Mouse (Mus musculus): ENCODE measurements around the gene Dvl1. TPM values are rescaled to one million over a fixed set of nuclear protein-coding genes. Genes with fewer than 3 reads are reported as not detected.
A peak's percentile ranks its signal among the peaks of the same experiment; 100 is the strongest.

The Dvl1 gene
- polyA plus RNA-seq, 1 experiment from 2014 or later, result 10.0 TPM

DNA sequence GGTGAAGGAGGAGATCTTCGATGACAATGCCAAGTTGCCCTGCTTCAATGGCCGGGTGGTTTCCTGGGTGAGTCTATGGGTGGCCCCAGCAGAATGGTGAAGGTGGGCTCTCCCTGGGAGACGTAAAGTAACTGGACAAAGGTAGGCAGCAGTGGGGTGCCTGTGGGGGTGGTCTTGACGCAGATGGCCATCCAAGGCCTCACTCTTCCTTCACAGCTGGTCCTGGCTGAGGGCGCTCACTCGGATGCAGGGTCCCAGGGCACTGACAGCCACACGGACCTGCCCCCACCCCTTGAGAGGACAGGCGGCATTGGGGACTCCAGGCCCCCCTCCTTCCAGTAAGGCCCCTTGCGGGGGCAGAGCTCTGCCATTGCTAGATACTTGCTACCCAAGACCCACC lies 6.2 kb downstream of the Dvl1 start:
- H3K27me3 ChIP-seq, result no peaks in the 10 kb centered on the region
- H3K36me3 ChIP-seq, result peaks cover 48% of the 10 kb centered on the region
- ATAC-seq (ENCODE audit: insufficient number of reproducible peaks, low FRiP score, low TSS enrichment, low read depth), result no peak
- no peak overlapping the region for H3K9ac ChIP-seq
- H3K4me1 ChIP-seq, result peaks cover 19% of the 10 kb centered on the region
- H3K4me3 ChIP-seq (replicated peaks), result no peak overlapping the region
- H3K9me3 ChIP-seq (replicated peaks), result no peaks in the 10 kb centered on the region
- H3K27ac ChIP-seq (replicated peaks), result no peak overlapping the region
- H3K4me2 ChIP-seq (replicated peaks), result no peak overlapping the region
- WGBS, result 91% methylated on average over 9 of the region's 9 CpGs

- WGBS, result 94% methylated on average over 12 of the region's 12 CpGs
- H3K4me1 ChIP-seq, result peaks cover 5% of the 10 kb centered on the region; the same call in 1 of the 2 replicates
- H3K4me2 ChIP-seq (replicated peaks), result no peak overlapping the region
- H3K9ac ChIP-seq, result no peak overlapping the region
- no peak overlapping the region for H3K4me3 ChIP-seq (replicated peaks)
- no peaks in the 10 kb centered on the region for H3K9me3 ChIP-seq (replicated peaks)
- no peaks in the 10 kb centered on the region for H3K27me3 ChIP-seq
- no peak overlapping the region for H3K27ac ChIP-seq (replicated peaks)
- ATAC-seq (ENCODE audit: insufficient number of reproducible peaks, low FRiP score, low TSS enrichment, low read depth), result no peak
- peaks cover 55% of the 10 kb centered on the region for H3K36me3 ChIP-seq
Observed at GRCm38 (mm10) chr4:155854991-155855390, 7.8 kb downstream of the Dvl1 start.

DNA sequence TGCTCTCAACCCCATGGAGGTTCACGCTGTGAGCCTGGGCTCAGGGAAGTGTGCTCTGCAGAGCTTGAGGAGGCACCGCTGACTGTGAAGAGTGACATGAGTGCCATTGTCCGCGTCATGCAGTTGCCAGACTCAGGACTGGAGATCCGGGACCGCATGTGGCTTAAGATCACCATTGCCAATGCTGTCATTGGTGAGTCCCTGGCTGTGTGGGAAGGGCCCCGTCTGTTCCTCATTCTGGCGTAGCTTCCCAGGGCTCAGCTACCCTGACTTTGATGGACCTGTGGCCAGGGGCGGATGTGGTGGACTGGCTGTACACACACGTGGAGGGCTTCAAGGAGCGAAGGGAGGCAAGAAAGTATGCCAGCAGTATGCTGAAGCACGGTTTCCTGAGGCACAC lies 8.9 kb downstream of the Dvl1 start:
- Histone ChIP-seq H3K9ac (no peak overlapping the region), H3K4me3 (replicated peaks) (no peak overlapping the region), H3K9me3 (replicated peaks) (no peaks in the 10 kb centered on the region)

GRCm38 (mm10) chr4:155856881-155857280 lies 9.7 kb downstream of the Dvl1 start:
- no peak overlapping the region for H3K27ac ChIP-seq (replicated peaks)
- H3K4me2 ChIP-seq (replicated peaks), result no peak overlapping the region
- H3K9ac ChIP-seq, result no peak overlapping the region
- 89% methylated on average over 3 of the region's 3 CpGs for WGBS
- H3K36me3 ChIP-seq, result peaks cover 69% of the 10 kb centered on the region
- peaks cover under 1% of the 10 kb centered on the region; the same call in 1 of the 2 replicates for H3K4me1 ChIP-seq
- no peaks in the 10 kb centered on the region for H3K9me3 ChIP-seq (replicated peaks)
- no peak overlapping the region for H3K4me3 ChIP-seq (replicated peaks)
- H3K27me3 ChIP-seq, result no peaks in the 10 kb centered on the region
- ATAC-seq (ENCODE audit: insufficient number of reproducible peaks, low FRiP score, low TSS enrichment, low read depth), result no peak

More for the DNA sequence above, 8.9 kb downstream of the Dvl1 start:
- peaks cover 66% of the 10 kb centered on the region for H3K36me3 ChIP-seq
- 91% methylated on average over 12 of the region's 12 CpGs for WGBS
- no peaks in the 10 kb centered on the region for H3K27me3 ChIP-seq
- no peak overlapping the region for H3K4me2 ChIP-seq (replicated peaks)
- H3K4me1 ChIP-seq, result peaks cover 5% of the 10 kb centered on the region; the same call in 1 of the 2 replicates
- H3K27ac ChIP-seq (replicated peaks), result no peak overlapping the region
- no peak for ATAC-seq (ENCODE audit: insufficient number of reproducible peaks, low FRiP score, low TSS enrichment, low read depth)

DNA sequence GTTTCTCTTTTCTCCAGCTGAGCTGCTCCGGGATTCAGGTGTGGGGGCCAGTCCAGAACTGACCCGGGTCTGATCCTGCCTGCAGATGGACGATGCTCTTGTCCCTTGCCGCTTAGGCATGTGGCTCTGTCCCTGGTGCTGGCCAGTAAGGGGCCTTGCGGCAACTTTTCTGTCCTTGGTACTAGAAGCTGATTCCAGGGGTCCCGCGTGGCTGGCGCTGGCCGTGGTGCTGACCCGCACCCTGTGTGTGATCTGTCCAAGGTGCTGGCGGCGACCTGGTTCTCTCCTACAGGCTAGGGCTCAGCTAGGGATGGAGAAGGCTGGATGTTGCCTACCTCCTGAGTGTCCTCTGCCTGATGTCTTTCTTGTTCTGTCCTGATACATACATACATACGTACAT lies 12.1 kb downstream of the Dvl1 start:
- Histone ChIP-seq H3K4me3 (replicated peaks) (no peak overlapping the region), H3K27ac (replicated peaks) (no peak overlapping the region), H3K9ac (no peak overlapping the region), H3K9me3 (replicated peaks) (no peaks in the 10 kb centered on the region), H3K4me2 (replicated peaks) (no peak overlapping the region), H3K36me3 (peaks cover 61% of the 10 kb centered on the region), H3K27me3 (no peaks in the 10 kb centered on the region), H3K4me1 (no peaks in the 10 kb centered on the region)
- no peak for ATAC-seq (ENCODE audit: insufficient number of reproducible peaks, low FRiP score, low TSS enrichment, low read depth)
- 17% methylated on average over 13 of the region's 13 CpGs for WGBS

- H3K4me1 ChIP-seq, result no peaks in the 10 kb centered on the region
- H3K9ac ChIP-seq, result no peak overlapping the region
- no peaks in the 10 kb centered on the region for H3K27me3 ChIP-seq
- H3K4me3 ChIP-seq (replicated peaks), result no peak overlapping the region
- ATAC-seq (ENCODE audit: insufficient number of reproducible peaks, low FRiP score, low TSS enrichment, low read depth), result no peak
- no peak overlapping the region for H3K4me2 ChIP-seq (replicated peaks)
- no peak overlapping the region for H3K27ac ChIP-seq (replicated peaks)
- 84% methylated on average over 7 of the region's 7 CpGs for WGBS
- peaks cover 61% of the 10 kb centered on the region for H3K36me3 ChIP-seq
- no peaks in the 10 kb centered on the region for H3K9me3 ChIP-seq (replicated peaks)
Observed at GRCm38 (mm10) chr4:155861787-155862186, 14.6 kb downstream of the Dvl1 start.

DNA sequence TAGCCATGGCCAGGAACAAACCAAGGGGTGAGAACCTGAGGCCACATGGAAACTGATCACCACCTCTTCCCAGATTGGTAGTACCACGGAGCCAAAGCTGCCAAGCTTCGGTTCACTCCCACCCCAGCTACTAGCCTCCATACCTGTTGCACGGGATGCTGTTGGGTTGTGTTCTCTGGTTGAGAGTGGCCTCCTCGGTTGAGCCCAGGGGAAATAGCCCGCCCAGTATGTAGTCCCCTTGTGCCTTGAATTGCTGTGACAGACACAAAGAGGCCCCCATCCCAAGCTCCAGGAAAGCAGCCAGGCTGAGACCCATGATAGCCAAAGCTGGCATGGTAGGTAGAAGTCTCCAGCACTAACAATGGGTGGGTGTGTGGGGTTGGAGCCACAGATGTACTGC lies 15.8 kb downstream of the Dvl1 start, which contains the start of gene Tas1r3:
TSS of gene Tas1r3 (minus strand) at position 362 of the 400 bp plus-strand sequence.
- Histone ChIP-seq H3K9ac (no peak within 1 kb of the TSS), H3K4me2 (replicated peaks) (no peak within 1 kb of the TSS), H3K9me3 (replicated peaks) (no peaks in the 10 kb centered on the region), H3K4me1 (peaks cover under 1% of the 10 kb centered on the region; the same call in 1 of the 2 replicates), H3K36me3 (peaks cover 52% of the 10 kb centered on the region), H3K4me3 (replicated peaks) (no peak within 1 kb of the TSS), H3K27ac (replicated peaks) (no peak within 1 kb of the TSS), H3K27me3 (no peaks in the 10 kb centered on the region)
- no peak for ATAC-seq (ENCODE audit: insufficient number of reproducible peaks, low FRiP score, low TSS enrichment, low read depth)
- WGBS, result 77% methylated on average over 5 of the region's 5 CpGs

DNA sequence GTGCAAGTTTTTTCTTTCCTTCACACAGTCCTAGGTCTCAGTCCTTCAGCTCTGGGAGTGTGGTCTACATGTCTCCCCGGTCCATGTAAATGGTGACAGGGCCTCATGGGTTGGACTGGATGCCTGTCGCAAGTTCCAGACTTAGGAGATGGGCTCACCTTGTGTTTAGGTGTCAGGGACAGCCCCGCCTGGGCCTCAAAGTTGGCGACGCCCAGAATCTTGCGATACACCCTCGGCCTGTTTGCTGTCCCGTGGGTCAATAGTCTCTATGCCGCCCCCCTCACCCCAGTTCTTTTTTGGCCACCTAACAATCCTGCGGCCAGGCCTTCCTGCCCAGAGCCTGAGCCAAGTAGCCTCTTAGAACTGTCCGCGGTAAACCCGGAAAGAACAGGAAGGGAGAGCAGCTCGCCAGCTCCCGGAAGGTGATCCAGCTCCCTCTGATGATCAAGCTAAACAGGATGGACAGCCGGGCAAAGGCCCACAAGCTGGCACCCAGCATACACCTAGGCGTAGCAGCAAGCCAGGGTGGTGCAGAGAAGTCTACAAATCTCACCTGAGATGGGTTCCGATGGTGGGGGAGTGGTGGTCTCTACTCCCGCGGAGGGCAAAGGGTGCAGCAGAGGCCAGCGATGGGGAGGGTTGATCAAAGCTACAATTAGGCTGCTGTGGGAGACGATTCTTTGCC lies 21.6 kb downstream of the Dvl1 start:
- Histone ChIP-seq H3K4me2 (replicated peaks) (peak overlapping the region; percentile 93), H3K9ac (peak overlapping the region; percentile 71), H3K9me3 (replicated peaks) (no peaks in the 10 kb centered on the region), H3K27ac (replicated peaks) (peak overlapping the region; percentile 39; the same call in 1 of the 2 replicates), H3K36me3 (peaks cover 47% of the 10 kb centered on the region), H3K27me3 (no peaks in the 10 kb centered on the region), H3K4me1 (peaks cover 26% of the 10 kb centered on the region), H3K4me3 (replicated peaks) (peak overlapping the region; percentile 78)
- peak; percentile 23; the same call in 1 of the 2 replicates for ATAC-seq (ENCODE audit: insufficient number of reproducible peaks, low FRiP score, low TSS enrichment, low read depth)
- 7% methylated on average over 22 of the region's 22 CpGs for WGBS

DNA sequence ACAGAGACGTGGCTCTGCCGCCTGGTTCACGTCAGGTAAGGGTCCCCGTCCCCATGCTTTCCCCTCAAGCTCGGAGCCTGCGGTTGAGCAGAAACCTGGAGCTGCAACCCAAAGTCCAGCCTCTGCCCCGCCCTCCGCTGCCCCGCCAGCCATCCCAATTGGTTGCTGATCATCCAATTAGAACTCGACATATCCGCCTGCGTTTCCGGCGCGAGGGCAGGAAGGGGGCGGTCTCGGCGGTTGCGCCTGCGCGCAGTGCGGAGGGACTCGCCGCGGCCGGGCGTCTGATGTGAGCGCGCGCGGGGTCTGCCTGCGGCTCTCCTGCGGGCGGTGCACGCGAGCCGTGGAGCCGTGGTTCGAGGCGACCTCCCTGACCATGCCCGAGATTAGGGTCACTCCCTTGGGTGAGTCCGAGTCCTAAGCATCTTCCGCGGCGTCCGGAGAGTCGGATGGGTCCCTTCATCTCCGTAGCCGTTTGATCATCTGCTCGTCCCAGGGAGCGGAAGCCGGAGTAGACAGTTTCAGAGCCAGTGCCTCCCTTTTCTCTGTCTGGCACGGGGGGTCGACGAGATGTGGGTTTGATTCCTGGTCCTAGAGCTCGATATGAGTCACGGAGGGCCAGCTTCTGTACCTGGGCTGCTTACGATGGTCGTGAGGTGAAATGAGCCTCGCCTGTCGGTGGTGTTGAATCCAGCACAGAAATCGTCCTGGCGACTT lies 22.3 kb downstream of the Dvl1 start, which contains the start of the genes Cptp and Ints11:
TSS of gene Cptp (minus strand) at position 124 of the 717 bp plus-strand sequence.
TSS of gene Ints11 (plus strand) at position 230 of the 717 bp plus-strand sequence.
- peaks cover 53% of the 10 kb centered on the region for H3K36me3 ChIP-seq
- ATAC-seq (ENCODE audit: insufficient number of reproducible peaks, low FRiP score, low TSS enrichment, low read depth), result peak; percentile 95
- H3K9ac ChIP-seq, result peak within 1 kb of the TSS; percentile 71
- H3K27me3 ChIP-seq, result no peaks in the 10 kb centered on the region
- H3K4me2 ChIP-seq (replicated peaks), result peak within 1 kb of the TSS; percentile 93
- no peaks in the 10 kb centered on the region for H3K9me3 ChIP-seq (replicated peaks)
- peaks cover 26% of the 10 kb centered on the region for H3K4me1 ChIP-seq
- H3K27ac ChIP-seq (replicated peaks), result peak within 1 kb of the TSS; percentile 48; the same call in 1 of the 2 replicates
- WGBS, result under 1% methylated on average over 63 of the region's 63 CpGs
- peak within 1 kb of the TSS; percentile 78 for H3K4me3 ChIP-seq (replicated peaks)

GRCm38 (mm10) chr4:155871404-155871803 lies 24.2 kb downstream of the Dvl1 start:
- H3K36me3 ChIP-seq, result peaks cover 50% of the 10 kb centered on the region
- no peak for ATAC-seq (ENCODE audit: insufficient number of reproducible peaks, low FRiP score, low TSS enrichment, low read depth)
- H3K4me2 ChIP-seq (replicated peaks), result no peak overlapping the region
- no peak overlapping the region for H3K4me3 ChIP-seq (replicated peaks)
- H3K9ac ChIP-seq, result no peak overlapping the region
- no peaks in the 10 kb centered on the region for H3K9me3 ChIP-seq (replicated peaks)
- 88% methylated on average over 7 of the region's 7 CpGs for WGBS
- no peak overlapping the region for H3K27ac ChIP-seq (replicated peaks)
- no peaks in the 10 kb centered on the region for H3K27me3 ChIP-seq
- H3K4me1 ChIP-seq, result peaks cover 26% of the 10 kb centered on the region

GRCm38 (mm10) chr4:155883587-155883986 lies 36.4 kb downstream of the Dvl1 start:
- ATAC-seq (ENCODE audit: insufficient number of reproducible peaks, low FRiP score, low TSS enrichment, low read depth), result no peak
- H3K36me3 ChIP-seq, result peaks cover 45% of the 10 kb centered on the region
- H3K4me2 ChIP-seq (replicated peaks), result no peak overlapping the region
- WGBS, result 76% methylated on average over 3 of the region's 3 CpGs
- H3K27me3 ChIP-seq, result no peaks in the 10 kb centered on the region
- H3K27ac ChIP-seq (replicated peaks), result no peak overlapping the region
- no peak overlapping the region for H3K9ac ChIP-seq
- H3K9me3 ChIP-seq (replicated peaks), result no peaks in the 10 kb centered on the region
- H3K4me3 ChIP-seq (replicated peaks), result no peak overlapping the region
- H3K4me1 ChIP-seq, result no peaks in the 10 kb centered on the region

All from embryonic facial prominence, embryonic 15.5 days (tissue).